Mouse (Mus musculus) effector memory CD4-positive, alpha-beta T cell, adult 5 months (primary cell): ENCODE measurements around the gene C130060K24Rik. TPM values are rescaled to one million over a fixed set of nuclear protein-coding genes. Genes with fewer than 3 reads are reported as not detected.

Experiments used
- polyA plus RNA-seq: library from polyadenylated mRNA; unstranded; fragments of 100-300 nt; shearing (Covaris generic); gene quantifications from one replicate; pipeline ENCODE4 v1.2.1, GENCODE M21; 2017

C130060K24Rik gene
- not detected for polyA plus RNA-seq

DNA sequence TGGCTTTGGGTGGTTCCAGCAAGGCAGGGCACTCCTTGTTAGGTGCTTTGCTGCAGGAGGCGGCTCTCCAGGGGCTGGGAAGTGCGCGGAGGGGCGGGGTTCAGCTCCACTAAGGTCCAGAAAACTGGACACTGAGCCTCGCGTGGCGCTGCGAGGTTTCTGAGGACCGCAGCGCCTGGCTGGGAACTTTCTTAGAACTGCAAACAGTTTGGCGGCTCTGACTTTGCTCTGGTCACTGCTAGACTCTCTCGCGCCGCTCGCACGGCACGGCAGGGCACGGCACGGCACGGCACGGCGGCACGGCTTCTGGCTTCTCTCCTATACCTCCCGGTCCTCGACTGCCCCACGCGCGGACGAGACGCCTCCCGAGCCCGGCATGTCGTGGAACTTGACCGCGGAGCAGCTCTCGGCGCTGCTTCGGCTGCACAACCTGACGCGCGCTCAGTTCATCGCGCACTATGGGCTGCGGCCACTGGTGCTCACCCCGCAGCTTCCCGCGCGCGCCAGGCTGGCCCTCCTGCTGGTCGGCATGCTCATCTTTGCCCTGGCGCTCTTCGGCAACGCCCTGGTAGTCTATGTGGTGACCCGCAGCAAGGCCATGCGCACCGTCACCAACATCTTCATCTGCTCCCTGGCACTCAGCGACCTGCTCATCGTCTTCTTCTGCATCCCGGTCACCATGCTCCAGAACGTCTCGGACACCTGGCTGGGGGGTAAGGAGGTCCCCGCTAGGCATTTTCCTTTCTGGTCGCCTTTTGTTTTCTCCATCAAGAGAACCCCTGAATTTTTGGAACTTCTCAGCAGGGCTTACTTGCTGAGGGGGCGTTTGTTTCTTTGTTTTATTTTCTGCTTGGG lies at the start of gene C130060K24Rik:
Gene C130060K24Rik (plus strand): TSS at position 188 of the 855 bp plus-strand sequence.

Other genes starting within 250 kb of the C130060K24Rik start
- gene Hpgds, start 236.2 kb upstream of the C130060K24Rik start, polyA plus RNA-seq, result 2.3 TPM
- 1.6 TPM for gene Tnip3, start 144.2 kb downstream of the C130060K24Rik start, polyA plus RNA-seq